In the genomic region with DNA sequence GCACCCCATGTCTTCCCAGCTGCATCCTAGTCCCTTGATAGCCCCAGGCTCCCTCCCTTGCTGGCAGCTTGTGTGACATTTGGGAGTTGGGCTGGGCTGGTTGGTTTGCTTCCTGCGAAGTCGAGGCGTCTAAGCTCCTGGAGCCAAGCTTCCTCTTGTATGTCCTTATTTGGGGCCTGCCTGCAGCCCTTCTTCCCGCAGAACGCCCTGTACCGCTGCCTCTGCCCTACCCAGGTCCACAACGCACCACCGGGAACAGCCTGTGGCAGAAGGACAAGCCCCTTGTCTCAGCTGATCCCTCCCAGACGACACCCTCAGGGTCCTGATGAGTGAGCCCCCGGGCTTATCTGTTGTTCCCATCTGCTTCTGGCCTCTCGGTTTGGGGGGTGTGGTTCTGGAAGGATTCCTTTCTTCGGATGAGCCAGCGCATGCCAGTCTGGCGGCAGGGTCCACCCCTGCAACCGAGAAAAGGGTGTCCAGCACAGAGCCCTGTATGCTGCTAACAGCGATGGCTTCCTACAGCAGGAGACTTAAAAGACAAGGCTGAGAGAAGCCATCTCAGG, we compare ENCODE assay signal across 8 mouse cellular contexts. TPM values are rescaled to one million over a fixed set of nuclear protein-coding genes. Genes with fewer than 3 reads are reported as not detected.
DNase-seq lines count a peak whose midpoint lies in the region; ATAC-seq lines count a peak whose summit lies in the region.

No protein-coding gene starts in this region.

- ATAC-seq in monocyte, adult 5-6 weeks (replicated peaks; ENCODE audit: insufficient number of reproducible peaks, low FRiP score, low TSS enrichment, poor library complexity, severe bottlenecking), result peak; percentile 53
- ATAC-seq in inflammation-experienced regulatory T-cells, adult 6 months, result no peak

- DNase-seq in kidney, adult 11 months, result peak; percentile 53
- DNase-seq in kidney, adult 9 months, result no peak
- DNase-seq in R1 (ENCODE audit: low read depth, low spot score), result peak; percentile 59
- DNase-seq in heart, adult 8-10 months (ENCODE audit: low spot score), result peak; percentile 71
- DNase-seq in kidney, postnatal 4 days, result peak; percentile 47 to 63
- DNase-seq in urinary bladder, postnatal 25 days (ENCODE audit: low spot score), result no peak

RNA-seq across cellular contexts. Expression of a gene that starts 14.3 kb away (rescaled TPM):
- total RNA-seq in heart, adult 8-10 months (2022), result 100 to 1,000 TPM; 236 to 258 (median 249) TPM
- total RNA-seq in monocyte, adult 5-6 weeks (2017), result 39.4 to 61.3 TPM (median 41.0 TPM) in 3 replicates
- 1 to 10 TPM; 3.9 to 7.5 (median 6.4) TPM for polyA plus RNA-seq in inflammation-experienced regulatory T-cells, adult 6 months (2017; shearing (Covaris generic))

Comparison
In these comparisons a context has a peak if more than half of its experiments do, and no peak if none do; other contexts are left out.
1. DNase-seq: peak in kidney, adult 11 months (single experiment), R1 (single experiment), heart, adult 8-10 months (single experiment) and kidney, postnatal 4 days (2 of 2); none in kidney, adult 9 months (single experiment) and urinary bladder, postnatal 25 days (single experiment).